Mouse (Mus musculus) WW6 (cell line): ENCODE results near the gene Rpl36-ps4.
A peak's percentile ranks its signal among the peaks of the same experiment; 100 is the strongest.

Source experiments
- DNase-seq: peaks from one replicate; pipeline ENCODE4 v3.0.0-alpha.2; 2013; ENCODE audit warnings: low read depth, low spot score

The Rpl36-ps4 gene

DNA sequence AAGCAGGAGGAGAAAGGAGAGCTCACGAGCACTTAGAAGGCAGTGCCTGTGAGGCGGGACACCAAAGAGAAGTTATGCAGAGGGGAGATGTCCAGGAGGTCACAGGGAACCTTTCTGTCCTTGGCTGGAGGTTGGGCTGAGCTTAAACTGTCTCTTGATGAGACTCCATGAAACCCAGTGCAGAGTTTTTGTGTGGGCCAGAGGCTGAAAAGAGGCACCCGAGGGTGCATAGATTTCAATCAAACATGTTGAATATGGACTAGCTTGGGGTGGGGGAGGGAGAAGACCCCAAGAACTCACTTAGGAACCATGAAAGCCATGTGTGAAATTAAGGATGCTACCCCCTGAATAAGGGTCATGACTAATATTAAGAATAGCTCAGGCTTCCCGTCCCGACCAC lies at the start of gene Rpl36-ps4:
Gene Rpl36-ps4 (plus strand): TSS at position 301 of the 400 bp plus-strand sequence.
- DNase-seq = no peak

DNA sequence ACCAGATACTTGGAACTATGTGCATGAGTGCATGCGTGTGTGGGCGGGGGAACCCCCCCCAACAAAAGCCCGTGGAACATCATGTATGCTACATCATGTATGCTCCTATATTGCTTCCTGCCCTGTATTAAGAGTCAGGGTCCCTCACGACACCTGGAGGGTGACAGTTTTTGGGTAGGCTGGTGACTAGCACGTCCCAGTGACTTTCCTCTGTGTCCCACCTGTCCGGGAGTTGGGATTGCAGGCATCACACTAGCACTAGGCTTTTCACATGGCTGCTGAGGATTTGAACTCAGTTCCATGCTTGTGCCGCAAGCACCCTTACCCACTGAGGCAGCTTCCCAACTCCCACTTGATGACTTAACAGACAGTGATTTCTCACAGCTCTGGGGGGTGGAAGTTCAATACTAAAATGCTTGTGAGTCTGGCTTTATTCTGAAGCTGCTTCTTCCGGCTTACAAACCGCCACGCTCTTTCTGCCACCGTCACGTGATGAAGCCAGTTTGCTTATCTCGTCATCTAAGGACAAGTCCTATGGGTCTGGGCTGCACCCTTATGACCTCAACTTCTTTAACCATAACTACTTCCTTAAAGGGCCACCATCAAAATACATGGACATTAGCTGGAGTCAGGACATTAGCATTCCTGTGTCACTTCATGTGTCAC lies 49.2 kb upstream of the Rpl36-ps4 start:
- DNase-seq = no peak

DNA sequence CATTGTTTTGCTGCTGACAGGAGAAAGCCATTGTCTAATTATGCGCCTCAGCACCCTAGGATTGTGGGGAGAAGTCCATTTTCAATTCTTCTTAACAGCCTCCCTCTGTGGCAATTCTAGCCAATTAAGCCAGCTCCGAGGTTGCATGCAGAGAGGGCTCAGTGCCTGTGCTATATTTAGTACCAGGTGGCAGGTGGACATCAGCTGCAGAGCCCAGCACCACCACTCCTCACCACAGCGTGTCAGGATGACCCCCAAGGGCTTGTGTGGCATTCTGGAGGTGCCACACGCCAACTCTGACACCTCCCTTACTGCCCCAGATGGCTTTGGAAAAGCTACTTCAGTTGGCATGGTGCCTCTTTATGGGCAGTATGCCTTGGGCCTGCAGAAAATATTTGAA lies 48.5 kb upstream of the Rpl36-ps4 start:
- no peak for DNase-seq

DNA sequence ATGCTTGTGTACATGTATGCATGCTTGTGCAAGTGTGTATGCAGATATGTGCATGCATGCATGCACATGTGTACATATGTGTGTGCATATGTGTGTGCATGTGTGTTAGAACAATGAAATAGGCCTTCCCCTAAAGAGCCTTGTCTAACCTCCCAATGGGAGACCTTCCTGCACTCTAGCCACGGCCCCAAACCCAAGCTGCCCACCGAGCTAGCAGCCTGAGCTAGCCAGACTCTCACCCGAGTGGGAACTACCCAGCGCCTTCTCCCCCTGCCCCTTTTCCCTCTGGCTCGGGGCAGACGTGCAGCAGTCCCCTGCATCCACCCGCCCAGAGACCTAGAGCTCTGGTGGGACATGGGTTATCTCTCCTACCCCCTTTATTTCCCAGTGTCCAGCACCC lies 47.3 kb upstream of the Rpl36-ps4 start:
- no peak for DNase-seq

DNA sequence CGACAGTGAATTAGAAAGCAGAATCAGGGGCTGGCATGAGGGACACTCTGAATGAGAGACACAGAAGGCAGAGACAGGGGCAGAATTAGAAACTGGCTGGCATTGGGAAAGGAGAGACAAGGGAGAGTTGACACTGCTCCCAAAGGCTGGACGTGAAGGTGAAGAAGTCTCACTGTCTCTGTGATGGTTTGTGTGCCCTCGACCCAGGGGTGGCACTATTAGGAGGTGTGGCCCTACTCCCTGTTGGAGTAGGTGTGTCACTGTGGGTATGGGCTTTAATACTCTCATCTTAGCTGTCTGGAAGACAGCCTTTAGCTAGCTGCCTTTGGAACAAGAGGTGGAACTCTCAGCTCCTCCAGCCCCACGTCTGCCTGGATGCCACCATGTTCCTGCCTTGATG lies 46.8 kb upstream of the Rpl36-ps4 start:
- no peak for DNase-seq

DNA sequence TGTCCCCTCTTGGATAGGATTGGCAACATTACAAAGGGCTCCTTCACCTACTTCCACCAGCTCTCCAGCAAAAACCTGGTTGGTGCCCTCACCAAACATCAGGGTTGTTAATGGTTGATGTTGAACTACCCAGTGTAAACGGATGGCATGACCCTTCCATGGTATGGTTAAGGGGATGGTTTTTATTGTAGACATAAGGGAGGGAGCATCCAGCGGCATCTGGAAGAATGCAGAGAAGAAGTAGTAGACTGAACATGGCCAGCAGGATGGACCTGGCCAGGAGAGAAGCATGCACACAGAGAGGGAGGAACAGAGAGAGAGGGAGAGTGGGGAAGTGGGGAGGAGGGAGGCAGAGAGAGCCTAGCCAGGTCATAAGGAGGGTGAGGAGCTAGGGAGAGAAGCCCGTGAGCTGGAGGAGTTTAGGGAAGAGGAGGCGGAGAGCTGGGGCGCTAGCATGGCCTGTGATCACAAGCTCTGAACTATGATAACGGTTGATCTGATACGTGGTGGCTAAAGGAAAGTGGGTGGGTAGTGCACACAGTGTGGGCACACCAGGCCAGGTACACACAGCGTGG lies 45.3 kb upstream of the Rpl36-ps4 start:
- DNase-seq = no peak

DNA sequence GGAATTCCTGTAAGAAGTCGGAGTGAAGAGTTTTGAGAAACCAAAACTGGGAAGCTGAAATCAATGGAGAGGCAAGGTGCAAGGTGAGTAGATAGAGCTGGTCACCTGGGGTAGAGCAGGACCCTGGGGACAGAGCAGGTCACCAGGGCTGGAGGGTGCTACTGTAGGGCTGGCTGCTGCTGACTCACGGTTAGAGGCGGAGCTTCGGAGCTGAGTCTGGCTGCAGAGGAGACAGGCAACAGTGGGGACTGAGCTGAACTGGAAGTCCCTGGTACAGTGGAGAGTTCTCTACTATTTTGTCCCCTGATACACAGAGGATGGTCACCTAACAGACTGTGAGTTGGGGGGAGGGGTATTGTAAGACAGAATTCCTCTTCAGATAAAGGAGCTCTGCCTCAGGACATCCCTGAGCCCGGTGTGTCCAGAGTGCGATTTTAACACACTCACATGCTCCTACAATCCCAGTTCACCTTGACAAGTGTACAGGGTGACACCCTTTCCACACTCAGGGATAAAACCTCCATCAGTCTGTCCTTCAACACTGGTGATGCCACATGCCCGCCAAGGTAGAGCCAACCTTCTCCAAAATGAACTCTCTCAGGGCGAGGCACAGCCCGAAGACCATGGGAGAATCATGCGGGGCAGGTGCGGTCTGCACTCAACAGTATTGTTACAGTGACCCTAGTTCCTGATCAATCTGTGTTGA lies 44.3 kb upstream of the Rpl36-ps4 start:
- no peak for DNase-seq

DNA sequence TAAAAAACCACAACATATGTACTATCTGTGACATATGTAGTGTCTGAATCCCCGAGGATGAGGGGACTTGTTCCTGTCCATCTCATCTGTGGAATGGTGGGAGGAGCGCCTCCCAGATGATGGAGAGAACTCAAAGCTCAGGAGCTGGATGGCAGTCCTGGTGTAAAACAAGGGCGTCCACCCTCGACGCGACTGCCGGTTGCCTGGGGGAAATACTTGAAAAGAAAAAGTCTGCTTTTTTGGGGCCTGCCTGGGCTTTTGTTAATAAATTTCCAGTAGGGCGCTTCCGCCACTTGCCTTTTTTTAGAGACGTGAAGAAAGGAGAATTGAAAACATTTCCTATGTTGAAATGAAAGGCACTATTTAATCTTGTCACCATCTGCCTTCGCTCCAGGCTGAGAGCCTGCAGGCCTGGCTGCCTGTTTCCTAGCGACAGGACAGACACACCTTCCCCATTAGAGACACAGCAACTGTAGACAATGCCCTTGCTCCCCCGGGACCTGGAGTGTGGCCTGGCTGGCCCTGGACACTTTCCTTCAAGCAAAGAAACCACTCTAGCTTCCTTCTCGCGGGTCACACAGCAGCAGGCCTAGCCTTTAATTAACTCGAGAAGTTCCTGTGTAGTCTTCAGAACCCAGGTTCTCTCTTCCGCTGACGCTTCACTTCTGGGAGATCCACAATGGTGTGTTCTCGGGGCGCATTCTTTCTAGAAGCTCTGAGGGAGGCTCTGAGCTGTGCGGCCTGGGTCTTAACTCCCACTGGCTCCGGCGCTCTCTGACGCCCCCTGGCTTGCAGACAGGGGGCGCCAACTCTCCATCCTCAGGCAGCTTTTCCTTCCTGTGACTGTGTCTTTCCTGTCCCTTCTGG lies 43.3 kb upstream of the Rpl36-ps4 start:
- DNase-seq = peak; percentile 71

DNA sequence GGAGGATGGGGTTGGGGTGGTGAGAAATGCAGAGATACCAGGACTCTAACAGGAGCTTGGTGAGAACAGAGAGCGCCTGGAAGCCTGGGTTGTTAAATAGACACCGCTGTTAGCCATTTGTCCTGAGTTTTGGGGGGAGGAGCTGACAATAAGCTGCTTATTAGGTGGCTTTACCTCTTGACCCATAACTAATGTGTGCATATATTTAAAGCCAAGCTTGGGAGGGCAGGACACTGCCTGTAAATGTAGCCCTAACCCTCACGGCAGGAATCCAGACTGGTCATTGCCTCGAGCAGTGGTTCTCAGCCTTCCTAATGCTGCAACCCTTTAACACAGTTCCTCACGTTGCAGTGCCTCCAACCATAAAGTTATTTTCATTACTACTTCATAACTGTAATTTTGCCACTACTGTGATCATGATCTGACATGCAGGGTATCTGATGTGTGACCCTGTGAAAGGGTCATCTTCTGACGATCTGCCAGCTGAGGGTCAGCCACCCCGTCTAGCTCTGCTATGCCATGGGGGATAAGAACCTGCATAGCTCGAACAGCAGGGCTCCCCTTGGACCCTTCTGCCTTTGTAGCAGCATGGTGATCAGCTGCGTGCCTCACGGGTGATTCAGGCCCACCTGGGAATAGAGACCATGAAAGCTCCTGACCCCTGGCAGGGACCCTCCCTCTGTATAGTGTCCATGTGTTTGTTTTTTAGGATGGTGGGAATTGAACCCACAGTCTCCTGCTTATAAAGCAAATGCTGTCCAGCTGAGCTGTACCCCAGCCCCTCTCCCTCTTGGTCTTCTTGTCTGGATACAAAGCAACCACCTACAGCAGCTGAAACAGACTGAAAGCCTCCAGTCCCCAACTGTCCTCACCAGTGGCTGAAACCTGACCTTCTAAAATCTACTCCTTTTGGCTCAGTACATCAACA lies 42.0 kb upstream of the Rpl36-ps4 start:
- no peak for DNase-seq

DNA sequence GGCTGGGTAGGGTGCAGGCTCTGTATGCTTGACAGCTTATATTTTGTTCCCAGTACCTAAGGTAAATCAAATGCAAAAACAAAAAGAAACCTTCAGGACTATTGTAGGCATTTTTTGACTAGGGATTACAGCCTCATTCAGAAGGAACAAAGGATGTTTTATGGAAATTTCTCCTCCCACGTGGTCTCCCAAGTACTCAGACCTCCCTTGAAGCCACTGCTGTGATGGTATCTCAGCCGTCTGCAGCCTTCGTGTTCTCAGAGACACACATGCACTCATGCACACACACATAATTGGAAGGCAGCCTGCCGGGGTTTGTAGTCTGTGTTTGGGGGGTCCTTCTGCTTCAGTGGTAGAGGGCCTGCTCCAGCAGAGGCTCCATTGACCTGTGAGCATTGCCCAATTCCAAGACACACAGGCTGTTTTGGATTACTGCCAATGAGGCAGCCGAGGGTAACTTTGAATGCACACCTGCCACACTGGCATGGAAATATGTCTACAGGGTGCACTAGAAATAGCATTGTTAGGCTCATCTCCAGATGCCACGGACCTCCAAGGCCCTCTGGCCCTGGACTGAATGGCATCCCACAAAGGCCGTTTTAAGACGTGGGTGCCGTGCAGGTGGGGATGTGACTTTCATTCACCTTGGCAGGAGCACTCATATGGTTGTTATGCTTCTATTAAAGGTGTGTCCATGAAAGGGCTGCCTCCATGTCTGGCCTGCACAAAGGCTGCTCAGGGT lies 41.1 kb upstream of the Rpl36-ps4 start:
- DNase-seq = no peak

DNA sequence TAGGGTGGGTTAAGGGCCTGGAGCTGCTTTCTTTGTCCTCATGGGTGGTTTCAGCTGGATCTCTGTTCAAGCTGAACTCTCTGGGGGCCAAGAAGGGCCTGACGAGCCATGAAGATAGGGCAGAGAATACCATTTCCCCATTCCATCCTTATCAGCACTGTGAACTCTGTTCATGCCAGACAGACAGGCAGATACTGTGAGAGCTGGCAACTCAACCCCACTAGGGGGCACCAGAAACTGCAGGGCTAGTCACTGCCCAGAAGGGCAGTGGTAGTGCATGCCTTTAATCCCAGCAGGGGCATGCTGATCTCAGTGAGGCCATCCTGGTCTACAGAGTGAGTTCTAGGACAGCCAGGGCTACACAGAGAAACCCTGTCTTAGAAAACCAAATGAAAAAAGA lies 38.2 kb upstream of the Rpl36-ps4 start:
- DNase-seq = peak; percentile 28

DNA sequence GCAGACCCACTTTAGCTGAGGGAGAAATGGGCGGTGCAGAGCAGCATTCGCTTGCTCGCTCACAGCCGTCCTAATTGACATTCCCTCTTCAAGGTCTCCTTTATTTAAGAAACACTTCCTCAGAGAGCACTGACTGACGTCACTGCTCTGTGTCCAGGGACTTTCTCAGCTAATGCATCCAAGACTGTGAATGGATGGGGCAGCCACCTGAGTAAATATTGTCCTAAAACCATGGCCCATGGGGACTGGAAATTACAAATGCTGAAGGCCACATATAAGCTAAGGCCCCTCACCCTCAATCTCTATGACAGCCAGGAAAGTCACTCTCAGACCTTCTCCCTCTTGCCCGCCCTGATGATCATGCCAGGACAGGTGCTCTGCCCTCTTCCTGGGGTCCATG lies 23.6 kb upstream of the Rpl36-ps4 start:
- DNase-seq = no peak

DNA sequence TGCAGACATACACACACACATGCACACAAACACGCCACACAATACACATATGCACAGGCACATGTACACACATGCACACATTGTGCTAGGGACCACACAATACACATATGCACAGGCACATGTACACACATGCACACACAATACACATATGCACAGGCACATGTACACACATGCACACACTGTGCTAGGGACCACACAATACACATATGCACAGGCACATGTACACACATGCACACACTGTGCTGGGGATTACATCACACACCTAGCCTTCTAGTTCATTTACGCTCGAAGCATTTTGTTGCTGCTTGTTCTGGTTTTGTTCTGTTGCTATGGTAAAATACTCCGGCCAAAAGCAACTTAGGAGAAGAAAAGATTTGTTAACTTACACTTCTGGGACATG lies 20.1 kb upstream of the Rpl36-ps4 start:
- DNase-seq = no peak

DNA sequence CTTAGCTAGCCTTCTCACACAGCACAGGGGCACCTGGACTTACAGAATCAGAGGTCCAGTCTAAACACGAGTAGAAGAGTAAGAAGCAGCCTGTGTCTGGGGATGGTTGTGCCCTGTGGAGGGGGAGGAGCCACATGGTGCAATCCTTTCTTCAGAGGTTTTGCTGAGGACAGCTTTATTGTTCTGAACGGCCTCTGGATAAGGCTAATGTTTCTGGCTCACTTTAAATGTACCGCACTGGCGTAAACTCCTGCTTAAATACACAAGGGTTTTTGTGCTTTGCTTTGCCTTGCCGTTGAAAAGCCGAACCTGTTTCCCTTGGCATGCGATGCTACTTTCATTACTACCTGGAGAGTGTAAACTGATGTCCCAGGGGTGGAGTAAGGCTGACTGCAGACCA lies 19.6 kb upstream of the Rpl36-ps4 start:
- DNase-seq = no peak

DNA sequence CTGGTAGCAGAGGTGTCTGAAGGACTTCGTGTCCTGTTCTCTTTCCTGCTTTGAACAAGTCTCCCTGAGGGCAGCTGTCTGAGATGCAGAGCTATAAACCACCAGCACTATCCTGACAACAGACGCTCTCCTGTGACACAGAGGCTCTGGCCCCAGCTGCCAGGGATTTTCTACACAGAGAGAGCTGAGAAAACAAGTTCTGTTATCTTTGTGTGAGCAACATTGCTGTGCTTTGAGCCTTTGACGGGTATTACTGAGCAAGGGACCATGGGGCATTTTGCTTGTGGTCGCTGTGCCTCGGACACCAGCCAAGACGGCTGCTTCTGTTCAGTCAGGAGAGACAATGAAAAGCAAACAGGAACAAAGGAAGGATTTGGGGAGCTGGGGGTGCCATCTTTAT lies 17.6 kb upstream of the Rpl36-ps4 start:
- DNase-seq = no peak

DNA sequence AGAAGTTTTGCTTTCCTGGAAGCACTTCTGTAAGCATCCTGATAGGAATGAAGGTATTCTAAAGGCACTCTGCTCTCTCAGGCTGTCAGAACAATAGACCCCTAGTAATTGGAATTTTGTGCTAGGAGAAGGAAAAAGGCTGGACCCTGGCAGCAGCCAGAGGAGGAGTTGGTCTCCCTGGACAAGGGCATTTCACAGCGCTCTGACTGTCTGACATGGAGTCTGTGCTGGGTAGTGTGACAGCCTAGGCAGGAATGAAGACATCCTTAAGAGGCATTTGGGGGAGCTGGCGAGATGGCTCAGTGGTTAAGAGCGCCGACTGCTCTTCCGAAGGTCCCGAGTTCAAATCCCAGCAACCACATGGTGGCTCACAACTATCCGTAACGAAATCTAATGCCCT lies 17.1 kb upstream of the Rpl36-ps4 start:
- DNase-seq = no peak

DNA sequence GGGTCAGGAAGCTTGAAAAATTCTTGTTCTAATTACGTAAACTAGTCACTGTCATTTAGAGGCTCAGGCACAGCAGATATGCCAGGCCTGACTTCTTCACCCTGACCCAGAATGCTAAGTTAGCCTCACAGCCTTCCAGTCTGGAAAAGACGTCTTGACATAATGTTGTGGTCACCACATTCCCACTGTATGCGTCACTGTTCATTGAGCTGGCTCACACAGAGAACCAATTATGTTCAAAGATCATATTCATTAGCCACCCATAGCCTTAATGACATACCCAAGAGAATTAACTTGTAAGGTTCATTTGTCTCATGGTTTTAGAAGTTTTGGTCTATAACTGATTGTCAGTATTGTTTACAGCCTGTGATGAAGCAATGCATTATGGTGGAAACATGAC lies 5.4 kb upstream of the Rpl36-ps4 start:
- DNase-seq = no peak

DNA sequence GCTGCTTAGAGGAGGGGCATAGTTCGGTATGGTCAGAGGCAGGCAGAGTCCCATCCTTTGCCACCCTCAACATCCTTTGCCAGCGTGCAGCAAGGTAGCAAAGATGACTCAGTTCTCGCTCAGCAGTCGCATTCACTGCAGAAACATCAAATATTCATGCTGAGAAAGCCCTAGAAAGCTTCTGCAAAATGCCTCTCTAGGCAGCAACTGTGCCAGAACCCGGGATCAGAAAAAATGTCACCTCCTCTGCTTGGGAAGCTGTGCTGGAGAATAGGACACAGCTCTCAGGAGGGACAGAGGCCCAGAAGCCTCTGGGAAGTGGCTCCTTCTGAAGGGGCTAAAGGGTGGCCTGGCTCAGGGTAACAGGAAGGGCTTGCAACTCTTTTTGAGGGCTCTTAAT lies 2.7 kb upstream of the Rpl36-ps4 start:
- DNase-seq = no peak

DNA sequence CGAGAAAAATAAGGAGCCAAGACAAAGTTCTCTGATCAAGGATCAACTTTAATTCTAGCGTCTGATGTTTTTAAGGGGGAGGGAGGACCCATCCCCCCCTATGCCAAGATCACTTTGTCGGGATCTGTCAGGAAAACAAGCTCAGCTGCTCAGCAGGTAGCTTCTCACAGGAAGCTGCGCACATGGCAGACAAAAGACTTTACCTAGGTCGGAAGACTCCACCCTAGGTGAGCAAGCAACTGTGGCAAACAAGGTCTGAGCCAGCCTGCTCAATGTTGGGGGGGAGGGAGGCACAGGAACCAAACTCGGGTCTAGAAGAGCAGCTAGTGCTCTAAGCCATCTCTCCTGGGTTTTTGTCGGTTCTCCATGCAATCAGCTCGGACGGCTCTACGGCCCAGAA lies 13.5 kb downstream of the Rpl36-ps4 start:
- no peak for DNase-seq

DNA sequence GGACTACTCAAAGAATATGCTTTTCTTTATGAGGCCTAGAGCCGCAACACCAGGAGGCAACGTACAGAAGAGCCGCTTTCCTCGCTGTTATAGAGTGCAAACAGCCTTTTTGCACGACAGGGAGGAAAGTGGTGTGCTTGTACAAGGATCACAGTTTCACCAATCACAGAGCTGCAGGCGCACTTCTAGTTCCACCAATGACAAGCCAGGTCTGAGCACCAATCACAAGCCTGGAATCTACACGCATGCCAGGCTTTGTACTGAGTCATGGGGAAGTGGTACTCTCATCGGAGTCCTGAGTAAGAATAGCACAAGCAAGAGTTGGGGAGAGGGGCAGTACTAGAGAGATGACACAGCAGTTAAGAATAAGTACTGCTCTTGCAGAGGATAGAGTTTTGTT lies 14.0 kb downstream of the Rpl36-ps4 start:
- no peak for DNase-seq
